Mouse (Mus musculus) kidney, postnatal 10 days (tissue): ENCODE measurements around the gene Ssmem1.

ENCODE experiments used
- DNase-seq: peaks from one replicate; pipeline ENCODE4 v3.0.0; 2021; ENCODE audit warnings: mixed read lengths

Ssmem1 gene

DNA sequence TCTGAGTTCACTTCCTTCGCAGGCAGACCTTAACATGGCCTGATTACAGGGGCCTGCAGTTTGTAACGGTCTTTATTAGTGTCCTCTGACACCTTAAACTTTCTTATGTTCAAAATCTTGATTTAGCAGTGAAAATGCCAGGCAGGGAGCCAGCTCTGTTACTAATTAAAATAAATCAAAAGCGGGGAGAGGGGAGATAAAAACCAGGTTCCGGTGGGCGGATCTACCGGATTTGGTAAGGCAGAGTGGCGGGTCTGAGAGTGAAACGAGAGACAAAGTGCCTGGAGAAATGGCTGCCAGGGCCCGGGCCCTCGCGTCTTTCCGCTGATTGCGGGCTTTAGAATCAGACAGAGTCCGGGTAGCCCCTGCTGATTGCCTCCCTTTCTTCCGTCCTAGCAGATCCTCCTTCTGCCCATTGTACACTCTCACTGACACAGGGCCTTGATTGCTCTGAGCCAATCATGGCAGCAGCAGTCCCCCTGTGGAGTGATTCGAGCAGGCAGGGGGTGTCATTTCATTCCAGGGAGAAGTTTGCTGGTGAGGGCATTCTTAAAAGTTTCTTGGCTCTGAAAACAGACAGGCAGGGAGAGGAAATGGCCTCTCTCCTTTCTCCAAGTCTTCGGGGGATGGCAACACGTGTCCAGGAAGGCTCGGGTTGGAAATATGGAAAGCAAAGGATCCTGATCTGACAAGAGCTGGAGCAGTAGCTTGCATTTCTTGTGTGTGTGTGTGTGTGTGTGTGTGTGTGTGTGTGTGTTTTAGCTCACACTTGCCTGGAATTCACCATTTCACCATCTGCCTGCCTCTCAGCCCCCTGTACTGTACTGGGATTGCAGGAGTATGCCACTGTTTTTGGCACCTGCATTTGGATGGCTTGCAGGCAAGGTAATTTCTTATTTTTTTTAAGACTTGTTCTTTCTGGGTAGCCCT, 17.2 kb downstream of the Ssmem1 start:
- peak; percentile 81 for DNase-seq

DNA sequence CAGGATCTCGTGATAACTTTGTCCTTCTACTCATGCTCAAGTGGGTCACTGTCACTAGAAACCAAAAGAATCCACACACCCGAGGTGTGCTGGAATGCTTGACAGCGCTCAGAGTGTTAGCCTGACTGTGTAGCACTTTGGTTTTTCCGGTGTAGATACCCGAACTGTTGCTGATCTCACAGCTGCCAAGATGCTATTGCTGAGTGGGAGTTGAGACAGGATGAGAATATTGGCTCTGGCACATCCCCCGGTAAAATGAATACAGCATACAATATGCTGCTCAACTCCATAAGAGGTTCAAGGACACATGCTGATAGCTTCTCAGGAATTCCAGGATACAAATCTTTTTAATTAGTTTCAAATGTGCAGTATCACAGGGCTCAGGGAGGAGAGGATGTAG, 19.2 kb downstream of the Ssmem1 start:
- DNase-seq, result no peak

DNA sequence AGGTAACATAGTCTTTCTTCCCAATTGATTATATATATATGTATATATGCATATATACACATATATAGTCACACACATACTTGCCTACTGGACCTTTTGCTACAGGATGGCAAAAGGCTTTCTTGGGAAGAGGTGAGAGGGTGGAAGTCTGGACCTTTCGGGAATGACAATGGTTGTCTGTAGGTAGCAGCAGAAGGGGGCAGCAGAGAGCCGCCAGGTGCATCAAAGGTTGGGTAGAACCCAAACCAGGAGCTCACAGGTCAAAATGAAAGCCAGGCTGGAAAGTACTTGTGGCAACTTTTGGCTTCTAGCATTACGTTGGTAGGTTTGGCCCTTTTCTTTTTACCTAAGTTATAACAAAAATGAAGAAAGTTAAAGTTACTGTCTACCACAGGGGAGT, 25.7 kb downstream of the Ssmem1 start:
- DNase-seq, result peak; percentile 64

GRCm38 (mm10) chr6:30538240-30538639, 28.6 kb downstream of the Ssmem1 start:
- no peak for DNase-seq

DNA sequence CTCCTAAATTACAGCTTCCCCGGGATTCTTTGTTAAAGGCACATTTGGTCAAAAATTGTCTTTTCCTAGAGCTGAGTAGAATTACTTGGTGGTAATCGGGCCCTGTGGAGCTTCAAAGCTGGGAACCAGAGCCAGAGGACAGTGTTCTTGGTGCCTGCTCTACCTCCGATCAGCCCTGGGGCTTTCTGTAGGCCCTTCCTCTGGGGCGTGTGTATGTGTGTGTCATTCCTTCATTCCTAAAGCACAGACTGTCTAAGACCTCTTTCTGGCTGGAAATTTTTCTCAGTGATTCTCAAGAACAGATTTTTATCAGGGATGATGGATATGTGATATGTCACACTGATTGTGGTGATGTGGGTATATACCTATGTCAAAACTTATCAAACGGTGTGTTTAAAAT, 29.2 kb downstream of the Ssmem1 start:
- DNase-seq, result no peak

DNA sequence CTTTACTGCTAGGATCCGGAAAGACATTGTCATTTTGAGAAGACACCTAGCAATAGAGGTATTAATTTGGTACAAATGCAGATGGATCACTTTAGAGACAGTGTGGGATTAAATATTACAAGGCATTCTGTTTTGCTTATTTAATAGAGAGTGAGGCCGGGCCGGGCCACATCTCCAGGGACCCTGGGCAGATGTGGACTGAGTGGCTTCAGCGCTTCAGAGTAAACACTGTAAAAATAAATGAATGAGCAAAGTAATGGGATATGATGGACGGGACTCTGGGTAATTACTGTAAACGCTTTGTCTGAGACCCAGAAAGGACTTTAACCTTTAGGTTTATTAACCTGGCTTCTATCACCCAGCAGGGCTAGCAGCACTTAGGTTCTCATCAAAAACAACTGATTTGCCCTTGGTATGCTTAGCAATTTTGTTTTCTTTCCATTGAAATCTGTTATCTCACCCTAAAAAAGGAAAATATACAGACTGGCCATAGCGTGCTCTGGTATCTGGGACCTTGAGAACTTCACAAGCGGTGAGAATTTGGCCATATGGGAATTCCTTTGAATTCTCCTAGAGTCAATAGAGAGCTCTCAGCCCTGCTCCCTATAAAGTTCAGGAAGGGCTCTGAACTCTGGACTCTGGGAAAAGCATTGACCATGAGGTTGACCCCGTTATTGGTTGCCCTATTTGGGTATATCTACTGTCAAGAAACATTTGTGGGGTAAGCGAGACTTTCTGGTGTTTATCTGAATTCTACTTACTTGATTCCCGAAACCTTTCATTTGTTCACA, 31.6 kb downstream of the Ssmem1 start, which contains the start of gene Cpa2:
TSS of gene Cpa2 (plus strand) at position 574 of the 791 bp plus-strand sequence.
- DNase-seq, result no peak

GRCm38 (mm10) chr6:30542277-30542676, 32.6 kb downstream of the Ssmem1 start:
- DNase-seq, result no peak

- no peak for DNase-seq
These were observed 33.4 kb downstream of the Ssmem1 start for GRCm38 (mm10) chr6:30543077-30543476.

- no peak for DNase-seq
These were observed 34.2 kb downstream of the Ssmem1 start for GRCm38 (mm10) chr6:30543851-30544250.

DNA sequence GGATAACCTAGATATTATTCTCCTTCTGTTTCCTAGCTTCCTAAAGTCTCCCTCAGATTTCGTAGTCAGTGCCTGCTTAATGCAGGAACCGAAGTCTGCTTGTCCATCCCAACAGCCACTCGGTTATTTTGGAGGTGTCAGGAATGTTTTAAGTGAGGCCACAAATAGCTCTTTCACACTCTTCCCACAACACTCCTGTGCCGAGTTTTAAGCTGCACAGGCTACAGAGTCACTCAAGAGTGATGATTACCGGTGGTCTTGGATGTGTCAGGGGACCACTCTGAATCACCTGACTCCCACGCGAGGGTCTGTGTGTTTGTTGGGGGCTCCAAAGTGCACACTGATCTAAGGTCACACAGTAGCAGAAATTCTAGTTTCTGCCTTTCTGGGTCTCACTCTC, 36.0 kb downstream of the Ssmem1 start:
- DNase-seq, result no peak

DNA sequence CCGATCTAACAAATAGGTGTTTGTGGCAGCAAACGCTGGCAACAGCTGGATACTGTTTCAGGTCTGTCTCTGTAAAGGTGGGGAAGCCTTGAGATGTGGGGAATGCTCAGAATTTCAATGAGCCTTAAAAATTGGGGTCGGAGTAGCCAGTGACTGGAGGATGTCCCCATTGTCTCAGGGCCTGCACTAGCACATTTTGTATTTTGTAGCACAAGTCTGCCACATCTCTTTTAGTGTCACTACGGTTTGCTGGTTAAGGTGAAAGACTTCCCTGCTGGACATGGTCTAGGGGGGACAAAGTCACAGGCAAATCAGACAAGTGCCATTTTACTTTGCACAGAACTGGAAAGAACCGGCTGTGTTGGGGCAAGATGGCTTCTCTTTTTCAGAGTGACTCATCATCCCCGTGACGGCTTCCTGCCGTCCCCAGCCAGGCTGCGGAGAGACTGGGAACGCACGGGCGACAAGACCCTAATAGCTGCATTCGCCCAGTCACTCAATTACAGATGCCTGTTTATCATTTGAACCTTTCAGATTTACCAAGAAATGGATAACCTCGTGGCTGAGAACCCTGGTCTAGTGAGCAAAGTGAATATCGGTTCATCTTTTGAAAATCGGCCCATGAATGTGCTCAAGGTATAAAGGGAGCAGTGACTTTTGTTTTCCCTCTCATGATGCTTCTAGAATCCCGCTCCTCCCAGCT, 37.1 kb downstream of the Ssmem1 start:
- peak; percentile 55 for DNase-seq

GRCm38 (mm10) chr6:30547274-30547645, 37.6 kb downstream of the Ssmem1 start:
- DNase-seq, result peak; percentile 67

GRCm38 (mm10) chr6:30547656-30548306, 38.1 kb downstream of the Ssmem1 start:
- DNase-seq, result no peak

DNA sequence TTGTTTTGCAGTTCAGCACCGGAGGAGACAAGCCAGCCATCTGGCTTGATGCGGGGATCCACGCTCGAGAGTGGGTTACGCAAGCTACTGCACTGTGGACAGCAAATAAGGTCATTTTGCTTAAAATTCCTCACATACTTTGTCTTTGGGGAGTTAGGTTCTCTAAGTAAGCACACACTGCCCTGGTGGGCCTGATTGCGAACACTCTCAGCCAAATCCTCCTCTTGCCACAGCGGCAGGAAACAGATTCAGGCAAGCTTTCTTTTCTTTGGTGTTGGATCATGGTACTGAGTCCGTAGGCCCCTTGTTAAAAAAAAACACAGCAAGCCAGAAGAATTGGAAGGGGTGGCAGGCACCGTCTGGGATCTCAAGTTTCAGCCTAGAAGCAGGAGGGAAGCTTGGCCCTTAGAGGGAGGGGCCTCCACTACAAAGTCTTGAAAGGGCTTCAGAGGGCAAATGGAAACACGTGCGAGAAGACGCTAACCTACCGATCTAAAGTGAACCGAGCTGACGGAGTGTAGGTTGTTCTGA, 39.6 kb downstream of the Ssmem1 start:
- DNase-seq, result no peak

DNA sequence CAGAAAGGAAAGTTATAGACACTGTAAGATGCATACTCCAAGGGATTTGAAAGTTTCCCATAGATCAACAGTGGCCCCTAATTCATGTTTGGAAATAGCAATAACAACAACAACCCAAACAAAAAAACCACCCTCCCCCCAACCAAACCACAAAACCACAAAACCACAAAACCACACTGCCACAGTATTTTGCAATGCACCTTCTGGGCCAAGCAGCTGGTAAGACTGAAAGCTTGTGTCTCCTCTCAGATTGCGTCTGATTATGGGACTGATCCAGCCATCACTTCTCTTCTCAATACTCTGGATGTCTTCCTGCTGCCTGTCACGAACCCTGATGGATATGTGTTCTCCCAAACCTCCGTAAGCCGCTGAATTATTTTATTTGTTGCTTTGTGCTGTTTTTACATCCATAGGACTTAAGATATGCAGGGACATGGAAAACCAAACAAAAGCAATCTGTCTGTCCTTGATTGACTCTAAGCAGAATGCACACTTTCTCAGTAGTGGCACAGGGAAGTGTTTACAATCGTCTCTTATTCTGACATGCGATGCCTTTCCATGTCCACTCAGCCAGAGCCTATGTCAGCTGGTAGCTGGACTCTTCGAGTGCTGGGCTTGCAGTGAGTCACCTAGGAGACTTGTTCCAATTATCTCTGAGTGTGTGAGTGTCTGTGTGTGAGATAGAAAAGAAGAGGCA, 41.0 kb downstream of the Ssmem1 start:
- DNase-seq, result no peak

DNA sequence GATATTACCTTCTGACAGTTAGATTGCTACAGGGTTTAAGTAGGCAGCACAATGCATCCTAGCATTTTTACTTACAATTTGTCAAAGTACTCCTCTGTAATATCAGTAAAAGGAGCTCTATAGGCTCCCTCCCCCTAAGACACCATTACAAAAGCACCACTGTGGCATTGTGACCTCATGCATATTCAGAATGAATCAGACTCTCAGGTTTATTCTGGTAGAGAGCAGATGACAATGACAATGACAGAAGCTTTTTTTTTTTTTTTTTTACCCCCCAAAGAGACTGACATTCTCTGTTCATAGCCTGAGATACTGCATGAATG, 41.5 kb downstream of the Ssmem1 start:
- DNase-seq, result no peak

- no peak for DNase-seq
These were observed 42.3 kb downstream of the Ssmem1 start for GRCm38 (mm10) chr6:30551644-30552580.

- DNase-seq, result no peak
These were observed 43.0 kb downstream of the Ssmem1 start for GRCm38 (mm10) chr6:30552628-30553027.

- no peak for DNase-seq
These were observed 43.8 kb downstream of the Ssmem1 start for GRCm38 (mm10) chr6:30553381-30554010.

DNA sequence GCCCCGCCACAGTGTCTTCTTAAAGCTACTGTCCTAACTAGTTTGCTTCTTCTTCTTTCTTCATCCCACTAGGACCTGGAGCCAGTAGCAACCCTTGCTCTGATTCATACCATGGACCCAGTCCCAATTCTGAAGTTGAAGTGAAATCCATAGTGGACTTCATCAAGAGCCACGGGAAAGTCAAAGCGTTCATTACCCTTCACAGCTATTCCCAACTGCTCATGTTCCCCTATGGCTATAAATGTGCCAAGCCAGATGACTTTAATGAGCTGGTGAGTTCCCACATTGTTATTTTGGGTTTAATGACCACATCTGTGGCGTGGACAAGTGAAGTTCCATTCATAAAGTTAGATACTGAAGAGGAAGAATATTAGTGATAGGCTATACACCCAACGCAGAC, 44.4 kb downstream of the Ssmem1 start:
- no peak for DNase-seq
